Mouse (Mus musculus) small intestine, adult 2 months (tissue): ENCODE results near the gene Sparcl1.

Experiments
- CTCF ChIP-seq: fragments of 200-500 bp; IDR thresholded peaks from 2 replicates; pipeline ENCODE4 v1.5.1; 2012; ENCODE audit warnings: low read depth, mild to moderate bottlenecking, control low read depth, inconsistent platforms, low read length, moderate library complexity, mixed read lengths; ENCODE audit not compliant: insufficient replicate concordance, insufficient read length; ENCODE audit errors: extremely low read depth
- POLR2A ChIP-seq: fragments of 200-500 bp; IDR thresholded peaks from 2 replicates; pipeline ENCODE4 v1.6.1; 2012; ENCODE audit warnings: low read depth, mild to moderate bottlenecking, control low read depth, inconsistent platforms, low read length, moderate library complexity

DNA sequence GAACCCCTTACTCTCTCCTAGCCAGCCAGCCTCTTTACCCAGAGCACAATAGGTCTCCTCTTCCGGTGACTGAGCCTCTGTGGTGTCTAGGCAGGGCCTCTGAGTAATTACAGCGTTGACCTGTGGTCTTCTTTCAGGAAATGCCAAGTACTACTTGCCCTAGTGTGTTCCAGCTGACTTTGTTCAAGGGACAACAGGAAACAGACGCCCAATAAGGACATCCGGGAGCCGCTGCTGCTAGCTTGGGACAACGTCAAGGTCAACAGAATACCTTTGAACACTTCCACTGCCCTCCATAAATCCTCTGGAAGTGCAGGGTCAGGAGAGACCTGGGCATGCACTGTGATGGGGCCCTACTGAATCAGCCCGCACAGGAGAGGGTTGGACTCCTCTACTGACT, 35.8 kb upstream of the Sparcl1 start:
- TF ChIP-seq CTCF = no peak
- TF ChIP-seq POLR2A = no peak
